Mouse (Mus musculus): ENCODE results near the gene Gnptab. TPM values are rescaled to one million over a fixed set of nuclear protein-coding genes. Genes with fewer than 3 reads are reported as not detected.

Gene Gnptab
- polyA plus RNA-seq, 1 experiment = 14.3 TPM

- H3K4me3 ChIP-seq (ENCODE audit: control insufficient read depth, insufficient read depth, low read length) = peak overlapping the region; percentile 1; the same call in 1 of the 2 replicates
- peak overlapping the region; percentile 80 for H3K27ac ChIP-seq (ENCODE audit: control insufficient read depth, insufficient read depth, low read length)
- DNase-seq = peak; percentile 28
- 23% methylated on average over 10 of the region's 10 CpGs for WGBS
- no peaks in the 10 kb centered on the region for H3K36me3 ChIP-seq (ENCODE audit: control insufficient read depth, insufficient read depth, low read length)
- H3K27me3 ChIP-seq (ENCODE audit: control insufficient read depth, insufficient read depth, low read length) = no peaks in the 10 kb centered on the region
- H3K4me1 ChIP-seq (replicated peaks; ENCODE audit: control insufficient read depth, insufficient read depth, low read length) = peaks cover 20% of the 10 kb centered on the region
- TF ChIP-seq CTCF (IDR thresholded peaks at IDR 0.05; ENCODE audit: borderline replicate concordance, control insufficient read depth, extremely low read depth, insufficient read depth, low read length, poor library complexity) (no peak), POLR2A (IDR thresholded peaks at IDR 0.05; ENCODE audit: control insufficient read depth, extremely low read depth, insufficient read depth, low read length, poor library complexity) (no peak)
These were observed 11.3 kb downstream of the Gnptab start for GRCm38 (mm10) chr10:88390096-88390790.

- Histone ChIP-seq H3K4me1 (replicated peaks; ENCODE audit: control insufficient read depth, insufficient read depth, low read length) (peaks cover 20% of the 10 kb centered on the region), H3K27ac (ENCODE audit: control insufficient read depth, insufficient read depth, low read length) (no peak overlapping the region), H3K4me3 (ENCODE audit: control insufficient read depth, insufficient read depth, low read length) (no peak overlapping the region), H3K36me3 (ENCODE audit: control insufficient read depth, insufficient read depth, low read length) (no peaks in the 10 kb centered on the region), H3K27me3 (ENCODE audit: control insufficient read depth, insufficient read depth, low read length) (no peaks in the 10 kb centered on the region)
- no peak for TF ChIP-seq POLR2A (IDR thresholded peaks at IDR 0.05; ENCODE audit: control insufficient read depth, extremely low read depth, insufficient read depth, low read length, poor library complexity)
- no peak for TF ChIP-seq CTCF (IDR thresholded peaks at IDR 0.05; ENCODE audit: borderline replicate concordance, control insufficient read depth, extremely low read depth, insufficient read depth, low read length, poor library complexity)
- 97% methylated on average over 9 of the region's 9 CpGs for WGBS
- no peak for DNase-seq
These were observed 12.6 kb downstream of the Gnptab start for GRCm38 (mm10) chr10:88391495-88391894.

GRCm38 (mm10) chr10:88392181-88392847 lies 13.4 kb downstream of the Gnptab start:
- Histone ChIP-seq H3K4me1 (replicated peaks; ENCODE audit: control insufficient read depth, insufficient read depth, low read length) (peaks cover 20% of the 10 kb centered on the region), H3K27me3 (ENCODE audit: control insufficient read depth, insufficient read depth, low read length) (no peaks in the 10 kb centered on the region), H3K27ac (ENCODE audit: control insufficient read depth, insufficient read depth, low read length) (no peak overlapping the region), H3K36me3 (ENCODE audit: control insufficient read depth, insufficient read depth, low read length) (no peaks in the 10 kb centered on the region), H3K4me3 (ENCODE audit: control insufficient read depth, insufficient read depth, low read length) (no peak overlapping the region)
- no peak for DNase-seq
- WGBS = 97% methylated on average over 9 of the region's 9 CpGs
- no peak for TF ChIP-seq POLR2A (IDR thresholded peaks at IDR 0.05; ENCODE audit: control insufficient read depth, extremely low read depth, insufficient read depth, low read length, poor library complexity)
- no peak for TF ChIP-seq CTCF (IDR thresholded peaks at IDR 0.05; ENCODE audit: borderline replicate concordance, control insufficient read depth, extremely low read depth, insufficient read depth, low read length, poor library complexity)

- no peaks in the 10 kb centered on the region for H3K4me1 ChIP-seq (replicated peaks; ENCODE audit: control insufficient read depth, insufficient read depth, low read length)
- no peaks in the 10 kb centered on the region for H3K36me3 ChIP-seq (ENCODE audit: control insufficient read depth, insufficient read depth, low read length)
- WGBS = 89% methylated on average over 6 of the region's 6 CpGs
- H3K4me3 ChIP-seq (ENCODE audit: control insufficient read depth, insufficient read depth, low read length) = no peak overlapping the region
- TF ChIP-seq POLR2A (IDR thresholded peaks at IDR 0.05; ENCODE audit: control insufficient read depth, extremely low read depth, insufficient read depth, low read length, poor library complexity) (no peak), CTCF (IDR thresholded peaks at IDR 0.05; ENCODE audit: borderline replicate concordance, control insufficient read depth, extremely low read depth, insufficient read depth, low read length, poor library complexity) (no peak)
- H3K27me3 ChIP-seq (ENCODE audit: control insufficient read depth, insufficient read depth, low read length) = no peaks in the 10 kb centered on the region
- H3K27ac ChIP-seq (ENCODE audit: control insufficient read depth, insufficient read depth, low read length) = no peak overlapping the region
- DNase-seq = no peak
These were observed 19.8 kb downstream of the Gnptab start for GRCm38 (mm10) chr10:88398668-88399243.

- no peak for TF ChIP-seq CTCF (IDR thresholded peaks at IDR 0.05; ENCODE audit: borderline replicate concordance, control insufficient read depth, extremely low read depth, insufficient read depth, low read length, poor library complexity)
- TF ChIP-seq POLR2A (IDR thresholded peaks at IDR 0.05; ENCODE audit: control insufficient read depth, extremely low read depth, insufficient read depth, low read length, poor library complexity) = no peak
- no peak overlapping the region for H3K27ac ChIP-seq (ENCODE audit: control insufficient read depth, insufficient read depth, low read length)
- 68% methylated on average over 5 of the region's 5 CpGs for WGBS
These were observed 20.3 kb downstream of the Gnptab start for GRCm38 (mm10) chr10:88399271-88399670.

GRCm38 (mm10) chr10:88403021-88403420 lies 24.1 kb downstream of the Gnptab start:
- Histone ChIP-seq H3K27me3 (ENCODE audit: control insufficient read depth, insufficient read depth, low read length) (no peaks in the 10 kb centered on the region), H3K27ac (ENCODE audit: control insufficient read depth, insufficient read depth, low read length) (no peak overlapping the region), H3K36me3 (ENCODE audit: control insufficient read depth, insufficient read depth, low read length) (no peaks in the 10 kb centered on the region), H3K4me3 (ENCODE audit: control insufficient read depth, insufficient read depth, low read length) (no peak overlapping the region), H3K4me1 (replicated peaks; ENCODE audit: control insufficient read depth, insufficient read depth, low read length) (no peaks in the 10 kb centered on the region)
- no peak for DNase-seq
- TF ChIP-seq CTCF (IDR thresholded peaks at IDR 0.05; ENCODE audit: borderline replicate concordance, control insufficient read depth, extremely low read depth, insufficient read depth, low read length, poor library complexity) (no peak), POLR2A (IDR thresholded peaks at IDR 0.05; ENCODE audit: control insufficient read depth, extremely low read depth, insufficient read depth, low read length, poor library complexity) (no peak)
- WGBS = 95% methylated on average over 4 of the region's 4 CpGs

More at GRCm38 (mm10) chr10:88399271-88399670, 20.3 kb downstream of the Gnptab start:
- Histone ChIP-seq H3K4me3 (ENCODE audit: control insufficient read depth, insufficient read depth, low read length) (no peak overlapping the region), H3K36me3 (ENCODE audit: control insufficient read depth, insufficient read depth, low read length) (no peaks in the 10 kb centered on the region), H3K27me3 (ENCODE audit: control insufficient read depth, insufficient read depth, low read length) (no peaks in the 10 kb centered on the region), H3K4me1 (replicated peaks; ENCODE audit: control insufficient read depth, insufficient read depth, low read length) (no peaks in the 10 kb centered on the region)
- DNase-seq = no peak
